Mouse (Mus musculus) right cerebral cortex, adult 18-20 months (tissue): ENCODE measurements around the gene Spata7.

Experiments used
- DNase-seq: peaks from one replicate; pipeline ENCODE4 v3.0.0; 2022; ENCODE audit warnings: mixed read lengths

Spata7 gene

DNA sequence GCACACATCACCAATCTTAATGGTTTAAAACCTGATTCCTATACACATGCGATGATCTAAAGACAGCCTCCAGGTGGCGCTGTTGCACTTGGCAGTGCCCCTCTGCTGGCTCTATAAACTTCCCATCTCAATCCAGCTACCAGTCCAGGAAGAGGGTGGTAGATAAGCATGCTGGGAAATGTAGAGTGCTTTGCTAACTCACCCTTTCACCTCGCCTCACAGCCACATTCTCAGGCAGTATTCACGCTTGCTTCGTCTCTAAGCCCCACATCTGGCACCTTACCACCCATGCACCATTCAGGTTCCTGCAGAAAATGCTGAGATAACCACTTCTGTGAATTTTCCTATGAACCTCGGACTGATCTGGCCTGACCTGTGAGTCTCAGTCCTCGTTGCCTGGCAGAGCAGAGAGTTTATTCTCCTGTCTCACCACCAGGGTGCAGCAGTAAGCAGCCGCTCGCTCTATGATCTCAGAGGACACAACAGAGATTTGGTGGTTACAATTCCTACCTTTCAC lies 46.7 kb downstream of the Spata7 start:
- peak; percentile 63 for DNase-seq

- DNase-seq = no peak
These were observed 48.9 kb downstream of the Spata7 start for GRCm38 (mm10) chr12:98676861-98677260.

DNA sequence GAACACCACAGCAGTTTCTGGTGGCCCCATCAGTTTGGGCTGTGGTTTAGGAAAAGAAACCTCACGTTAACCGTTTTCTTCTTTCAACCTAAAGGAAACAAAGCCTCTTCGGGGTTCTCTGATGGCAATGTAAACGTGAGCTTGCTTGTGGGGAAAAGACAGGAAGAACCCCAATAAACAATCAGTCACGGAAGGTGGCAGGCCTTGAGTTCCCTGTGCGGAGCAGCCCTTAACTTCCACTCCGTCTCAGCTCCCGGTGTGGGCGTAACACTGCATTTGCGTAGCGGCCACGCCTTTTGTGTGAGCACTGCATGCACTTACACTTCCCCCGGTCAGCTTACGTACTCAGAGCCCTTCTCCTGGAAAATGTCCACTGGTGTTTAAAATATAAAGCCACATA lies 49.4 kb downstream of the Spata7 start:
- no peak for DNase-seq

- no peak for DNase-seq
These were observed 51.9 kb downstream of the Spata7 start for GRCm38 (mm10) chr12:98679906-98680305.

- no peak for DNase-seq
These were observed 54.2 kb downstream of the Spata7 start for GRCm38 (mm10) chr12:98682196-98682595.

DNA sequence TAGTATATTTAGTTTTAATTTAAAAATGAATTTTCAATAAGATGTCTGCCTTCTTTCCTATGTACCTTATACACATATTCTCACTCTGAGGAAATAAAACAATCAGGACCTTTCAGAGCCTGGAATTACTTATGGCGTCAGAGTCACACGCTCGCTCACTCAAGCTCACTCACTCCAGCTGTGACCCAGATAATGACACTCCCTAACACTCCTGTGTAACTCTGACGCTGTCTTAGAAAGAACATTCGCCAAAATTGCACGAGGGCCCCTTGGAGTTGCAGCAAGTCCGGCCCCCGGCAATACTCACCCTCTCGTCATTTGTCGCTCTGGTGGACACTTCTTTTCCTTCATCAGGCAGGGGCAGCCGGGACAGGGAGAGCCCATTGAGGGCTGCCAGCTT lies 55.2 kb downstream of the Spata7 start:
- no peak for DNase-seq

DNA sequence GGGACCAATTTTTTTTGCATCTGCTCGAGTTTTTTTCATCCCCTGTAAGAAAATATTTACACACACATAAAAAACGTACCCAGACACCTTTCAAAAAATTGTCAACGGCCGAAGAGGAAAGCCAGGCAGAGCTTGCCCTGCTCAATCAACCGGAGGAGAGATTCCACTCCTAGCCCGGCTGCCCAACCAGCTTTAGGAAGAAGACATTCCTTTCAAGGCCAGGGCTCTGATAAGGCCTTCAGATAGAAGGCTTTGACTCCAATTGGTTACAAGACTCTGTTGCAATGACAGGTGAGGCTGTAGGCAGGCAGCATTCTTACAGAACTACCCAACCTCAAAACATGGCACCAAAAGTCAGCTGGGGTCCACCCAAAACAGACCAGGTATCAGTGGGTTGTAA lies 55.6 kb downstream of the Spata7 start:
- no peak for DNase-seq

- no peak for DNase-seq
These were observed 62.3 kb downstream of the Spata7 start for GRCm38 (mm10) chr12:98690230-98690629.

- no peak for DNase-seq
These were observed 69.2 kb downstream of the Spata7 start for GRCm38 (mm10) chr12:98697202-98697601.

- no peak for DNase-seq
These were observed 73.6 kb downstream of the Spata7 start for GRCm38 (mm10) chr12:98701564-98701963.

GRCm38 (mm10) chr12:98703554-98703953 lies 75.6 kb downstream of the Spata7 start:
- DNase-seq = no peak

DNA sequence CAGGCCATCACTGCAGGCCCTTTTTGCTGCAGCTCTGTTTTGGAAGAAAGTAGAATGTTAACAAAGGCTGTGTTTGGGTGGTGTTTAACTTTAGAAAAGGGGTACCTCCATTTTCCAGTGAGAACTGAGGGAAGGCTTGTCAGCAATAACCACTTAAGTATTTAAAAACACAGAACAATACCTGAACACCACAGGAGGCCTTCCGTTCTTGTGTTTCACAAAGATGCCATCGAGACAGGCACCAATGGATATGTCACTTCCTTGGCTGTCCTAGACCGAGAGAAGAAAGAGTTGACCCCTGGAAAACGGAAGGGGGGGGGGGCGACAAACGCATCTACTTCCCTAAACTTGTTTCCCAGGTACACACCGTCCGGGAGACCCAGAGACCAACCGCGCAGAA lies 76.0 kb downstream of the Spata7 start:
- no peak for DNase-seq

DNA sequence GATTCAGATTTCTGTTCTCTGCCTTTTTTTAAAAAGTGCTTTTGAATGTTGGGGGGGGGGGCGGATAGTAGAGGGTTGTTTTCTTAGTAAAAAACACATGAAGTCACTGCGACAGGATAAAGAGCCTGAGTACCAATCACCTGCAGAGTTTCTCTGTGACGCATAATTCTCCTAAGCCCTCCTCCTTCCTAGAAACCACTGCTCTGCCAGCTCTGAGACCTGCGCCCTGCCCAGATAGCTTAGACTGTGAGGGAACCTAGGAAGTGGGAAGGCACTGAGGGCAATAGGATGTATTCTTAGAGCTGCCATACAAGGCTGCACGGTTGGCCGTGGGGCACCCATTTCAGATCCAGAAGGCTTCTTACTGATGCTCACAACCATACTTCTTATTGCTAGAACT lies 84.9 kb downstream of the Spata7 start:
- no peak for DNase-seq

GRCm38 (mm10) chr12:98713621-98714103 lies 85.7 kb downstream of the Spata7 start:
- no peak for DNase-seq

GRCm38 (mm10) chr12:98714757-98715156 lies 86.8 kb downstream of the Spata7 start:
- DNase-seq = no peak

DNA sequence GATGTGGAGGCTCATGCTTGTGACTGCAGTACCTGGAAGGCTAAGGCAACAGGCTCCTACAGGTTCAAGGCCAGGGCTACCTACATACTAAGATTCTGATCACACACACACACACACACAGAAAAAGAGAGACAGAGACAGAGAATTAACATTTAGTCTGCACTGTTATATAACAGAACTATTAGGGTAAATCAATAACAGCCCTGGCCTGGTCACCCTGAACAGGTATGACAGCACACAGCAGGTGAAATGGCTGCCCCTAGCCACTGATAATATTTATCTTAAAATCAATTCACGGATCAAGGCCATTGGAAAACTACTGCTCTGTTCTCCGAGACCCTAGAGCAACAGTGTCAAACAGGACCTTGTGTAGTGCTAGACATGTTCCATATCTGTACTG lies 88.2 kb downstream of the Spata7 start:
- DNase-seq = no peak
